Mouse (Mus musculus) thymus, postnatal 4 days (tissue): ENCODE measurements around the gene Amn1.
"Not testable (repeated sequence)": the region's sequence is repeated elsewhere in the genome, so short reads cannot be mapped to it uniquely, and the experiment has no call there.

ENCODE experiments used
- DNase-seq: peaks from one replicate; pipeline ENCODE4 v3.0.0; 2021

The Amn1 gene

DNA sequence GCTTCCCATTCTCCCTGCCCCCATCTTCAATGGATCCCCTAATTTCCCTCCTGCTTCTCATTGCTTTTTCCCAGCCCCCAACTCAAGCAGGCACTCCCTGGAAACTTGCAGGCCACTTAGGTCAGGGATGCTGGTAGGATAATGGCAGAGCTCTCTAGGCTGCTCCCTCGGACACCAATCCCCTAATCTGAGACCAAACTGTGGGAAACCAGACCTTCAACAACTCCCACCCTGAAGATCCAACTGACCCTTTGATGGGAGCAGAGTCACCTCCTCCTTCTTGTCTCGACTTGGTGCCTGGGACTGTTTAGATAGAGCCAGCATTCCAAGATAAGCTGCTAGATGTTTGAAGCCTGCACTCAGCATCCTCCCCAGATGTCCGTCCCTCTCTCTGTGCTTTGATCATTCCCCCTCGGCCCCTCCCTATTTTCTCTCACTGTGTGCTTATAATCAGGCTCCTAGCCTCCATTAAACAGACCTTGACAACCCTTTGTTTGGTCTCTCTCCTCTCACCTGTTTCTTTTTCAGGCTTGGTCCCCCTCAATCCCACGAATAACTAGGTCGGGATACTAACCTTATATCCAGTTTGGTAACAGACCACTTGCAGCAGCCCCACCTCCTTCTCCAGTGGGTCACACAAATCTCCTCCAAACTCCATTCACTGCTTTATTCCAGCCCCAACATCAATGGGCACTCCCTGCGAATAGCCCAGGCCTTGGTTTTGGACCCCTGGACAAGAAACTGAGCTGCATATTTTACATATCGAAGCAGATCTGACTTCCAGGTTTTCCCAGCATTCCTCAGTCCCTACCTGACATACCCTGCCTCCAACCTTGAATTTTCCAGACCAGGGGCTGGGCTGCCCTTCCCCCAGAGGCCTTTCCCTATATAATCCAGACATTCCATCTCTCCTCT lies 34.1 kb downstream of the Amn1 start:
- no peak for DNase-seq

- DNase-seq, result no peak
Measured at GRCm38 (mm10) chr6:149153473-149154115, 34.9 kb downstream of the Amn1 start.

GRCm38 (mm10) chr6:149152119-149152518 lies 36.4 kb downstream of the Amn1 start:
- no peak for DNase-seq

- no peak for DNase-seq
Measured at GRCm38 (mm10) chr6:149148436-149149229, 39.9 kb downstream of the Amn1 start.

- no peak for DNase-seq
Measured at GRCm38 (mm10) chr6:149145143-149145542, 43.4 kb downstream of the Amn1 start.

- peak; percentile 83 for DNase-seq
Measured at GRCm38 (mm10) chr6:149141393-149142173, 46.9 kb downstream of the Amn1 start.

GRCm38 (mm10) chr6:149139471-149139870 lies 49.0 kb downstream of the Amn1 start, which contains the start of gene Etfbkmt:
Etfbkmt (plus strand) TSS chr6:149139849.
- no peak for DNase-seq

- DNase-seq, result no peak
Measured at GRCm38 (mm10) chr6:149139011-149139410, 49.5 kb downstream of the Amn1 start.

GRCm38 (mm10) chr6:149137936-149138335 lies 50.6 kb downstream of the Amn1 start:
- DNase-seq, result no peak

DNA sequence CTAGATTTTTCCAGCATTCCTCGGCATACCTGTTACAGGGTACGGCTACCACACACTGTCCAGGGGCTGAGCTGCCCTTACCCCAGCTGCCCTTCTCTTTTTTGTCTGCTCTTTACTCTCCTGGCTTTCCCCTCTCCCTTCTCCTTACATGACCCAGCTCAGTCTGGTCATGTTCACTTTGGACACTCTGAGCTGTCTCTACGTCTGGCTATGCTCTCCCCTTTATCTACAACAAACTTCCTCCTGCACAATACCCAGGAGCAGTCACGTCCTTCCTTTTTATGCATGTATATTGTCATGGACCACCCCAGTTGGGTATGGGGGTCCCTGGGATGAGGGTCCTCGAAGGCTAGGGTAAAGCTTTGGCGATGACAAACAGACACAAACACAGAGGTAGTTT lies 52.9 kb downstream of the Amn1 start:
- DNase-seq, result no peak

GRCm38 (mm10) chr6:149134391-149135150 lies 53.9 kb downstream of the Amn1 start:
- no peak for DNase-seq

DNA sequence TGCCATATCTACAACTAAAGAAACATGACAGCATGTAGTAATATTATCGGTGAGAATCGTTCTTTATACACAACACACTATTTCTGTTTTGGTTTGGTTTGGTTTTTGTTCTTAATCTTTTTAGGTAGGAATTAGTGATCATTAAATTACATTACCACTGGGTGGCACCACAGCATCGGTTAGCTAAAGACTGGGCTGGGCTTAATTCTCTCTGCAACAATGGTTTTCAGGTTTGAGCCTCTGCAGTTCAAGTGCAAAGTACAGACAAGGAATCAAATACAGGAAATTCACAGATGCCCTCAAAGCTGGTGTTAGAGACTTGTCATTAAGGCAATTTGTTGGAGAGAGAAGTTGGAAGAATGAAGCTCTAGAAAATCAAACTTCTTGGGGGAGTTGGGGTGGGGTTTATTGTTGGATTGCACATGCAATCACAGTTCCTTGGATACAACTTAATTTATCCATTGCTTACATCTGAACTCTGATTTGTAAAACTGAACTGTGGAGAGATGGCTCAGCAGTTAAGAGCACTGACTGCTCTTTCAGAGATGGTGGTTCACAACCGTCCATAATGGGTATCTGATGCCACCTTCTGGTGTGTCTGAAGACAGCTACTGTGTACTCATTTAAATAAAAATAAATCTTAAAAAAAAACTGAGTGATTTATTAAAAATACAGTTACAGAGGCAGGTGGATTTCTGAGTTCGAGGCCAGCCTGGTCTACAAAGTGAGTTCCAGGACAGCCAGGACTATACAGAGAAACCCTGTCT lies 56.0 kb downstream of the Amn1 start:
- DNase-seq, result peak; percentile 58

DNA sequence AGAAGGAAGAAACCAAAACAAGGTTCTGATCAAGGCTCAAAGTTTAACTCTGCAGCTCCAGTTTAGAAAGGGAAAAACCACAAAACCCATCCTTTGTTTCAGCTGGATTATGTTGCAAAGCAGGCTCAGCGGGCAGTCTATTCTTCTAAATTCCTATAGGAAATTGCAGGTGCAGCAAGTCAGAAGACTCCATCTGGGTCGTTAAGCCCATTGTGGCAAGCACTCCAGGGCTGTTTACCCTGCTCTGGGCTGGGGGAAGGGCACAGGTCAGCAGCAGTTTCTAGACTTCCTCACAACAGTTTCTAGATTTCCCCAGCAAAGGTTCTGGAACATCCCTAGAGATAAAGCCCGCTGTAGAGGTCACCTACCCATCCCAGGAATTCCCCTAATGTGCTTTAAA lies 57.4 kb downstream of the Amn1 start:
- DNase-seq, result no peak

GRCm38 (mm10) chr6:149129870-149130269 lies 58.6 kb downstream of the Amn1 start, which contains the start of gene Gm10203:
Gm10203 (plus strand) TSS chr6:149130170.
- not testable (repeated sequence) for DNase-seq

DNA sequence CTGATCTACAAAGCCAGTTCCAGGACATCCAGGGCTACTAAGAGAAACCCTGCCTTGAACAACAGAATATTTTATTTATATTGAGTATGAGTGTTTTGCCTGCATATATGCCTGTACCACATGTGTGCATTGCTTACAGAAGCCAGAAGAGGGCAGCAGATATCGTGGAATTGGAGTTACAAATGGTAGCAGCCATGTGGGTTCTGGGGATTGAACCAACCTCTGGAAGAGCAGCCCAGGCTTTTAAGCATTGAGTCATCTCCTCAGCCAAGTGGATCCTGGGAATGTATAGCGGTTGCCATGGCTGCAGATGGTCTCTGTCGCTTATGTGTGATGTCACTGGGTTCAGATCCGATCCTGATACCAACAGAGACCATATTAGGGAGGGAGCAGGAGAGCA lies 61.8 kb downstream of the Amn1 start:
- DNase-seq, result peak; percentile 69

GRCm38 (mm10) chr6:149123042-149123441 lies 65.5 kb downstream of the Amn1 start:
- no peak for DNase-seq

- peak; percentile 30 for DNase-seq
Measured at GRCm38 (mm10) chr6:149119853-149120252, 68.7 kb downstream of the Amn1 start.

- no peak for DNase-seq
Measured at GRCm38 (mm10) chr6:149118935-149119334, 69.6 kb downstream of the Amn1 start.

- no peak for DNase-seq
Measured at GRCm38 (mm10) chr6:149116992-149117391, 71.5 kb downstream of the Amn1 start.

- no peak for DNase-seq
Measured at GRCm38 (mm10) chr6:149108909-149109308, 79.6 kb downstream of the Amn1 start.

- DNase-seq, result no peak
Measured at GRCm38 (mm10) chr6:149107615-149108014, 80.9 kb downstream of the Amn1 start.
